Mouse (Mus musculus) CH12.LX (cell line): ENCODE results near the gene Stx11.

Experiments
- CHD2 ChIP-seq: IDR thresholded peaks from 2 replicates; pipeline ENCODE4 v1.6.1; 2011; ENCODE audit warnings: low read length, improper control_type of control experiment
- CTCF ChIP-seq, 2 experiments: IDR thresholded peaks in 1 of 2; conservative IDR thresholded peaks in 1 of 2; 2 replicates each; pipeline ENCODE4 v1.5.1; 2011 to 2012; ENCODE audit warnings: low read depth in 2 of 2, low read length in 2 of 2, improper control_type of control experiment in 1 of 2, inconsistent platforms in 1 of 2, mild to moderate bottlenecking in 1 of 2, moderate library complexity in 1 of 2
- EP300 ChIP-seq: IDR thresholded peaks from 2 replicates; pipeline ENCODE4 v1.6.1; 2011; ENCODE audit warnings: low read length, improper control_type of control experiment
- JUND ChIP-seq: conservative IDR thresholded peaks from 2 replicates; pipeline ENCODE4 v1.6.1; 2011; ENCODE audit warnings: low read depth, low read length, improper control_type of control experiment
- KAT2A ChIP-seq: IDR thresholded peaks from 2 replicates; pipeline ENCODE4 v1.6.1; 2012; ENCODE audit warnings: low read length, improper control_type of control experiment, inconsistent platforms; ENCODE audit not compliant: insufficient replicate concordance
- MAFK ChIP-seq: IDR thresholded peaks from 2 replicates; pipeline ENCODE4 v1.6.1; 2011; ENCODE audit warnings: low read length, improper control_type of control experiment; ENCODE audit not compliant: insufficient replicate concordance
- MAX ChIP-seq: IDR thresholded peaks from 2 replicates; pipeline ENCODE4 v1.6.1; 2011; ENCODE audit warnings: low read length, improper control_type of control experiment
- PAX5 ChIP-seq: IDR thresholded peaks from 2 replicates; pipeline ENCODE4 v1.6.1; 2012; ENCODE audit warnings: low read length, inconsistent platforms, mixed read lengths
- POLR2A ChIP-seq: IDR thresholded peaks from 2 replicates; pipeline ENCODE4 v1.6.1; 2011; ENCODE audit warnings: low read depth, mild to moderate bottlenecking, improper control_type of control experiment, low read length
- POLR2AphosphoS2 ChIP-seq: IDR thresholded peaks from 2 replicates; pipeline ENCODE4 v1.6.1; 2011; ENCODE audit warnings: low read depth, low read length, improper control_type of control experiment
- SIN3A ChIP-seq: IDR thresholded peaks from 2 replicates; pipeline ENCODE4 v1.6.1; 2012; ENCODE audit warnings: low read length, improper control_type of control experiment, inconsistent platforms
- SMC3 ChIP-seq: IDR thresholded peaks from 2 replicates; pipeline ENCODE4 v1.6.1; 2011; ENCODE audit warnings: low read depth, low read length, improper control_type of control experiment
- USF2 ChIP-seq: conservative IDR thresholded peaks from 2 replicates; pipeline ENCODE4 v1.6.1; 2011; ENCODE audit warnings: low read depth, low read length, improper control_type of control experiment

DNA sequence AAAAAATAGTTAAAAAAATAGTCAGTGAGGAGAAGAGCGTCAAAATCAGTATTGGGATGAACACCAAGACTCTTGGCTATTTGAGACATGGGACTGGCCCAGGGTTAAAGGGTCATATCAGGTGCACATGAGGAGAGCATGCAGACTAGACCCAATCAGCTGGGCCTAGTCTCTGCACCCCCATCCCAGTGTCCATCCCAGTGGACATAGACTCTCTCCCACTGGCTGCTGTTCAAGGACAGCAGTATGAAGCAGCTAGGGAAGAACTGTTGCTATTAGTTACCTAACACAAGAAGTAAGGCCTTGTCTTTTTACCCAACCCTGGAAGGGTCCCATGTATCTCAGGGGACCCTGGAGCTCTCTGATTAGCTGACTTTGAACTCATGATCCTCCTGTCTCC lies 49.9 kb downstream of the Stx11 start:
- TF ChIP-seq SIN3A (no peak), POLR2AphosphoS2 (no peak), POLR2A (no peak), KAT2A (no peak), CTCF (conservative IDR thresholded peaks at IDR 0.05 in 1 of 2, IDR thresholded peaks at IDR 0.05 in 1 of 2; ENCODE audit: low read depth in 2 of 2, low read length in 2 of 2) (no peak), EP300 (no peak), CHD2 (no peak), SMC3 (no peak), PAX5 (no peak), JUND (no peak), USF2 (no peak), MAX (no peak), MAFK (no peak)
